Mouse (Mus musculus): ENCODE results near the gene Hs2st1.

DNA sequence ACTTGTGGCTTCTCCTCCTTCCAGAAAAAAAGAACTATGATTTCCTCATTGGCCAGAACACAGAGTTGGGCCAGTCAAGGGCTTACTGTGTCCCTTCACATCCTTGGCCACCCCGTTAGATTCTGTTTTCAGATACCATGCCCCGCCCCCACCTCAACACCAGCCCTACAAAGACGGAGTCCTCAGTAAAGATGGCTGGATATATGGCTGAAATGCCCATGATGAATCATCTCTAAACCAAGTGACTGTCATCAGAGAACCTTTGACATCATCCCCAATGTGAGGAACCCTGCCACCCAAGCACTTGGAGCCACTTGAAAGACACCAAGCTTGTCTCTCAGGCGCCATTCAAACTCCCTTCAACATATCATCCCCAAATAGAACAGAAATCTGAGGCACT, 190.2 kb downstream of the Hs2st1 start:
- TF ChIP-seq CTCF (IDR thresholded peaks at IDR 0.05; ENCODE audit: control insufficient read depth, insufficient read depth, insufficient read length) (no peak), MAX (IDR thresholded peaks at IDR 0.05) (no peak), USF1 (IDR thresholded peaks at IDR 0.05; ENCODE audit: low read depth) (no peak), CEBPB (IDR thresholded peaks at IDR 0.05; ENCODE audit: low read depth) (no peak), MYOG (IDR thresholded peaks at IDR 0.05; ENCODE audit: control insufficient read depth, extremely low read depth, insufficient read length) (no peak), MYOD1 (IDR thresholded peaks at IDR 0.05; ENCODE audit: control insufficient read depth, insufficient read length, low read depth) (no peak), FOSL1 (IDR thresholded peaks at IDR 0.05; ENCODE audit: insufficient read depth, low read length, poor library complexity, severe bottlenecking) (no peak)

Data from C2C12 (cell line).